Mouse (Mus musculus) hindbrain, embryonic 10.5 days (tissue): Measurements from ENCODE around the gene Armcx4. TPM values are rescaled to one million over a fixed set of nuclear protein-coding genes. Genes with fewer than 3 reads are reported as not detected.
"Not testable (repeated sequence)": the region's sequence is repeated elsewhere in the genome, so short reads cannot be mapped to it uniquely, and the experiment has no call there.

Source experiments
- DNase-seq: peaks from one replicate; pipeline ENCODE4 v3.0.0-alpha.2; 2017; ENCODE audit warnings: low spot score
- H3K27ac ChIP-seq: fragments of 300-500 bp; sonication (generic); 2 replicates; pipeline ENCODE4 v1.5.1; 2016; ENCODE audit warnings: mild to moderate bottlenecking, moderate library complexity
- H3K27me3 ChIP-seq: fragments of 300-500 bp; sonication (generic); 2 replicates; pipeline ENCODE4 v1.6.1; 2016; ENCODE audit warnings: mild to moderate bottlenecking; ENCODE audit not compliant: poor library complexity, insufficient read depth, severe bottlenecking
- H3K36me3 ChIP-seq: fragments of 300-500 bp; sonication (generic); 2 replicates; pipeline ENCODE4 v1.6.1; 2016; ENCODE audit warnings: mild to moderate bottlenecking, moderate library complexity
- H3K4me1 ChIP-seq: fragments of 300-500 bp; sonication (generic); replicated peaks from 2 replicates; pipeline ENCODE4 v1.6.1; 2016; ENCODE audit warnings: mild to moderate bottlenecking
- H3K4me3 ChIP-seq: fragments of 300-500 bp; sonication (generic); 2 replicates; pipeline ENCODE4 v1.5.1; 2016; ENCODE audit warnings: mild to moderate bottlenecking, moderate library complexity
- H3K9me3 ChIP-seq: fragments of 300-500 bp; sonication (generic); 2 replicates; pipeline ENCODE4 v1.6.1; 2016; ENCODE audit warnings: mild to moderate bottlenecking, moderate library complexity
- WGBS: fragments of 180-500 bp; shearing (Covaris S2); methylation state at CpG from one replicate; pipeline ENCODE4 v1.1.7; 2016; 5-methylcytosine and 5-hydroxymethylcytosine counted together
- polyA plus RNA-seq: library from polyadenylated mRNA; unstranded; fragments of >200 nt; fragmentation: Nextera tagmentation; extraction: Ambion mirVana; gene quantifications from 2 replicates; pipeline ENCODE4 v1.2.1, GENCODE M21; 2016

The Armcx4 gene
- polyA plus RNA-seq, 1 experiment from 2014 or later: 4.2 TPM

DNA sequence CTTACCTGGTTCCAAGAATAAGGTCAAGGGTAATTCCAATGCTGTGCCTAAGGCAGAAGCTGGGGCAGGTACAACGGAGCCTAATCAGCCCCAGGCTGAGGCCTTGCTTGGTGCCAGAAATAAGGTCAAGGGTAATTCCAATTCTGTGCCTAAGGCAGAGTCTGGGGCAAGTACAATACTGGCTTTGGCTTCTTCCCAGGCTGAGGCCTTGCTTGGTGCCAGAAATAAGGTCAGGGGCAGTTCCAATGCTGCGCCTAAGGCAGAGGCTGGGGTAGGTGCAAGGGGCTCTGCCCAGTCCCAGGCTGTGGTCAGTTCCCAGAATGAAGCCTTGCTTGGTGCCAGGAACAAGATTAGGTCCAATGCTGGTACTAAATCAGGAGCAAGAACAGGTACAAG is 5.2 kb downstream of the Armcx4 start:
- WGBS: 92% methylated on average over 2 of the region's 2 CpGs
- peaks cover 85% of the 10 kb centered on the region for H3K36me3 ChIP-seq

DNA sequence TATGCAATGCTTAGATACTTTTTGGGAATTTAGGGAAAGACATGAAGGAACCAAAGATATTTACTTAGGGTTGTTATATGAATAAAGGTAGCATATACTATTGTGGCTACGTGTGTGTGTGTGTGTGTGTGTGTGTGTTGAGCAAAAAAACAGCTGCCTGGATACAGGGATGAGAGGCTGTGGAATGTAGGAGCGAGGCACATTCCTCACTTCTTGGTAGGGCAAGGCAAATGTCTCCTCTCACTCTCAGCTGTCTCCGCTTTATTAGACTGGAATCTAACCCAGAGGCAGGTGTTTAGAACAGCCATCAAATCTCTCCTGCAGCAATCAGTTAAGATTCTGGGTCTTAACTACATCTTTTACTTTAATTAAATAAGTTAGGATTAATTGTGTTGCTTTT is 30.5 kb downstream of the Armcx4 start:
- Histone ChIP-seq H3K36me3 (peaks cover 17% of the 10 kb centered on the region), H3K4me3 (0 out of 2 replicates have a peak overlapping the region, but pooled peaks have one; percentile 59), H3K27me3 (peaks cover 30% of the 10 kb centered on the region), H3K4me1 (no peaks in the 10 kb centered on the region; the same call in 1 of the 2 replicates), H3K9me3 (no peaks in the 10 kb centered on the region), H3K27ac (peak overlapping the region; percentile 91; the same call in 1 of the 2 replicates)
- 19% methylated on average over 3 of the region's 3 CpGs for WGBS
- no peak for DNase-seq

More for the DNA sequence above, 5.2 kb downstream of the Armcx4 start:
- Histone ChIP-seq H3K4me3 (no peak overlapping the region), H3K9me3 (no peaks in the 10 kb centered on the region), H3K4me1 (peaks cover 5% of the 10 kb centered on the region), H3K27ac (no peak overlapping the region), H3K27me3 (peaks cover 42% of the 10 kb centered on the region)
- no peak for DNase-seq

DNA sequence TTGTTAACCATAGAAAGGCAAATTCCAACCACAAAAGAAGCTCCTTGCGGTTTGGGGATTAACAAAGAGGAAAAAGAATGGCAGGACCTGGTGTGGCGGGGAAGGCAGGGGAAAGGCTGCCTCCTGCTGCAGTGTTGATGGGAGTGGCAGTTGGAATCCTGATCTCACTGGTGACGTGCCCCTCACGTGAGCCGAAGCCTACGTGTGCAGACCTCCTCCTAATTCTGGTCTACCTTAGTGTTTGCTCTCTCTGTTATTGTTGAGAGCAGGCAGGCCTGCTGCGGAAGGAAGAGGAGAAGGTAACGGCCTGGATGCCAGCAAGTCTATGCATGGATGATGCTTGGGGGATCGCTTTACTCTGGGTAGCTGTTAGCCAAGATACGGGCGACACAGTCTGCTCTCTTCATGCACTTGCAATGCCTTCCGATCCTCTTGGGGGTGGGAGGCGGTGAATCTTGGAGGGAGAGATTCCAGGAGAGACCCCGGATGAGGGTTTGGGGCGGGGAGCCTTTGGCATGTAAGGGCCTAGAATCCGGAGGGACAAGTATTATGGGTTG is 31.5 kb downstream of the Armcx4 start, which contains the start of gene Armcx1:
TSS of gene Armcx1 (plus strand) at position 212 of the 557 bp plus-strand sequence.
- 17% methylated on average over 16 of the region's 16 CpGs for WGBS
- no peaks in the 10 kb centered on the region for H3K9me3 ChIP-seq
- H3K27ac ChIP-seq: peak within 1 kb of the TSS; percentile 91
- peaks cover 30% of the 10 kb centered on the region for H3K27me3 ChIP-seq
- H3K4me1 ChIP-seq: no peaks in the 10 kb centered on the region; the same call in 1 of the 2 replicates
- H3K36me3 ChIP-seq: peaks cover 17% of the 10 kb centered on the region
- H3K4me3 ChIP-seq: peak within 1 kb of the TSS; percentile 59
- peak; percentile 75 for DNase-seq

DNA sequence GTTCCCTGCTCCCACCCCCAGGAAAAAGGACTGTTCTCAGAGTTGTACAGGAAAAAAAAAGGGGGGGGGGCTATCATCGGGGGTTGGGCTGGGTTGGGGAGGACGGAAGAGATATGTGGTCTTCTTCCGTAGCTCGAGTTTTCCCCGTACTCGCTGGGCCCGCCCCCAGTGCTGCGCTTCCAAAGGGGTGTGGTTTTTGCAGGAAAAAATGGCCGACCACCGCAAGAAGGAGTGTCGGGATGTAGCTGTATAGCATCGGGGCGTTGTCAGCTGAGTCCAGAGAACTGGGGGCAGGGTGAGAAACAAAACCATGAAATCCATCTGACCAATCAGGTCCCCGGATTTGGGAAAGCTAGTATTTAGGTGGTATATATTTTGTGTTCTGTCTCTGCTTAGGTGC is 32.2 kb downstream of the Armcx4 start:
- peak; percentile 66 for DNase-seq
- no peaks in the 10 kb centered on the region for H3K9me3 ChIP-seq
- 28% methylated on average over 14 of the region's 14 CpGs for WGBS
- H3K27me3 ChIP-seq: peaks cover 30% of the 10 kb centered on the region
- peaks cover 17% of the 10 kb centered on the region for H3K36me3 ChIP-seq
- H3K4me3 ChIP-seq: peak overlapping the region; percentile 59
- peaks cover 1% of the 10 kb centered on the region; the same call in 1 of the 2 replicates for H3K4me1 ChIP-seq
- H3K27ac ChIP-seq: peak overlapping the region; percentile 91

DNA sequence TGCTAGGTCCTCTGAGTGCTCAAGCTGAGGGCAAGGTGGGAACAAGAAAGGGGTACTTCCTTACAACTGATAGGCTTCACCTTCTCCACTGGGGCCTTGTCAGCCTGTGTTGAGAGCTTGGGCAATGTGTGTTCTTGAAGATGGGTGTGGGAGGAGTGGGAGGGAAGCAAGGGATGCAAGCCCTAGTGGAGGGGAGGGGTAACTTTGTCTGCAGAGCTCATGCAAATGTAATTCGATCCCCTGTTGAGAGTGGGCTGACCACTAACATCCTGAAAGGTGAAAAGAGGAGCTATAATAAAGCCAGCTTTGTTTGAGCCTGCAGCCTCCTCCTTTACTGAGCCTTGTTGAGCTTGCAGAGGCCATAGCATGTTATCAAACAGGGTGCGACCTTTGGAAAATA is 37.4 kb downstream of the Armcx4 start:
- peaks cover 22% of the 10 kb centered on the region for H3K27me3 ChIP-seq
- not testable (repeated sequence) for H3K27ac ChIP-seq, DNase-seq, H3K4me3 ChIP-seq, H3K4me1 ChIP-seq, H3K9me3 ChIP-seq
- peaks cover 17% of the 10 kb centered on the region for H3K36me3 ChIP-seq
- WGBS: 40% methylated on average over 2 of the region's 2 CpGs

DNA sequence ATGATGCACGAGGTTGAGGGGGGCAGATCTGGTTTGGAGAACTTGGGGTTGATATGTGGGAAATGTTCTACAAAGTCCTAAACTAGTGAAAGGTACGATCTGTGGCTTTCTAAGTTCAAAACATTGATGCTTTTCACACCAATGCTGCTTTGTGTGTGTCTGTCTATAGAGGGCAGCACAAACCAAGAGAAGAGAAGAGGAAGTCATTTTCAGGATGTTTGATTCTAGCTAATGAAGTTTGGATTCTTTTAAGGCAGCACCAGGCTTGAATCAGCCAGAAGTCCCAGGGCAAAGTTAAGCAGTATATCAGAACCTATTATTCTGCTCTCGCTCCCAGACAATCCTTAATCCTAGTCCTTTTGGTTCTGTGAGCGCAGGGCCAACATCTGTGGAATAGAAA is 43.5 kb downstream of the Armcx4 start:
- DNase-seq: no peak
- Histone ChIP-seq H3K27me3 (peaks cover 46% of the 10 kb centered on the region), H3K4me3 (no peak overlapping the region), H3K4me1 (no peaks in the 10 kb centered on the region), H3K9me3 (no peaks in the 10 kb centered on the region), H3K27ac (no peak overlapping the region), H3K36me3 (no peaks in the 10 kb centered on the region)
- 59% methylated on average over 4 of the region's 4 CpGs for WGBS

DNA sequence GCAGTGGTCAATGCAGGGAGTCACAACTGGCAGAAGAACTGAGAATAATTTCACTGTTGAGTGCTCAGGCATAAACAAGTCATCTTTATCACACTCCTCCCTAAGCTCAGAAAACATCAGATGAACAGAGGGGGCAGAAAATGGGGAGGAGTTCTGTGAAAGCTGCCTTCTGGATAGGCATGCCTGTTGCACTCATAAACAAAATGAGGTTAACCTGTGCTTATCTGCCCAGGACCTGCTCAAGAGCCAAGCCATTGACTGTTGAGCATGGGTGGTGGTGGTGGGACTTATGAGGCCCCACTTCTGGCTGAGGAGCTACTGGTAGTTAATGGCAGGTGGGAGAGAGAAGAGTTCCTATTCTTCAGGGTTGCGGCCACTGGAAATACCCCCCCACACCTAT is 51.5 kb downstream of the Armcx4 start:
- no peak overlapping the region for H3K27ac ChIP-seq
- no peak for DNase-seq
- no peaks in the 10 kb centered on the region for H3K9me3 ChIP-seq
- H3K36me3 ChIP-seq: no peaks in the 10 kb centered on the region
- H3K4me3 ChIP-seq: no peak overlapping the region
- WGBS: 95% methylated on average over 1 of the region's 1 CpGs
- no peaks in the 10 kb centered on the region for H3K4me1 ChIP-seq
- peaks cover 38% of the 10 kb centered on the region for H3K27me3 ChIP-seq

DNA sequence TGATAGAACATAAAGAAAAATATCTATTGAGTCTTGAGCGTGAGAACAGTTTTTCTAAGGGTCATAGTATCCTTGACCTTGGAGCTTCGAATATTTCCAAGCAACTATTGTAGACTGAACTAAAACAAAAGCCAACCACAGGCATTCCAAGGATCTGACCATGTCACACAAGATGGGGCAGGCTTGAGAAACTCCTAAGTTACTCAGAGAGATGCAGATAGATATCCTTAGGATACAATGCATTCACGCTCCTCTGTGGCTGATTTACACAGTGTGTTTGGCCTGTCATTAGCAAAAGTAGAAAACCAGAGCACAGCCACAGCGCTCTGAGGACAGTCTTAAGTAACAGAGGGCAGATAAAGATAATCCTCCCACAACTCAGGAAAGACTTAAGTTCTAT is 52.8 kb downstream of the Armcx4 start:
- peaks cover 34% of the 10 kb centered on the region for H3K27me3 ChIP-seq

DNA sequence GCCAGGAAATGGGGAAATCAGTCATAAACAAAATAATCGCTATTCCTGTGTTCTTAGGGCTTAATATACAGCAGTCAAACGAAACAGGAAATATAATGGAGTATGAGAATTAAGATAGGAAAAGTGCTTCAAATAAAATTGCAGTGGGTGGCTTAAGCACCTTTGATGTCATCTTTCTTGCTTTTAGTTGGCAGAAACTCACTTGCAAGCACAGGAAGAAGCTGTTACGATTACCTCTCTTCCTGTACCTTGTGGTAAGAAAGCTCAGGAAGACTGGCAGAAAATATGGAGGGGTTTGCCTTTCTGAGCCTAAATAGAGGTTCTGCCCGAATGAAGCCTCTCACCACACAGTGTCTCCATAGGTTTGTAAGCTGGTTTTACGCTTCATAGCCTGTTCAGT is 55.5 kb downstream of the Armcx4 start:
- Histone ChIP-seq H3K4me1 (no peaks in the 10 kb centered on the region), H3K9me3 (no peaks in the 10 kb centered on the region), H3K4me3 (no peak overlapping the region), H3K36me3 (no peaks in the 10 kb centered on the region), H3K27me3 (peaks cover 42% of the 10 kb centered on the region), H3K27ac (no peak overlapping the region)
- WGBS: 79% methylated on average over 5 of the region's 5 CpGs
- no peak for DNase-seq

More for the DNA sequence above, 52.8 kb downstream of the Armcx4 start:
- H3K36me3 ChIP-seq: no peaks in the 10 kb centered on the region
- WGBS: 70% methylated on average over 4 of the region's 4 CpGs
- H3K27ac ChIP-seq: no peak overlapping the region
- H3K4me3 ChIP-seq: no peak overlapping the region
- no peaks in the 10 kb centered on the region for H3K4me1 ChIP-seq
- no peak for DNase-seq
- H3K9me3 ChIP-seq: no peaks in the 10 kb centered on the region

Other genes with a start within 250 kb of the Armcx4 start
- not detected in 2 replicates for gene Taf7l, start 210.0 kb upstream of the Armcx4 start, polyA plus RNA-seq
- gene Timm8a1, start 144.7 kb upstream of the Armcx4 start, polyA plus RNA-seq: 70.6 and 100 TPM in 2 replicates
- gene Btk, start 102.9 kb upstream of the Armcx4 start, polyA plus RNA-seq: 1.2 and 2.2 TPM in 2 replicates
- gene Rpl36a, start 100.9 kb upstream of the Armcx4 start, polyA plus RNA-seq: 271 and 325 TPM in 2 replicates
- 4.9 and 6.2 TPM in 2 replicates for gene Gla, start 85.4 kb upstream of the Armcx4 start, polyA plus RNA-seq
- 164 and 210 TPM in 2 replicates for gene Hnrnph2, start 85.3 kb upstream of the Armcx4 start, polyA plus RNA-seq
- 41.8 and 47.0 TPM in 2 replicates for gene Armcx1, start 31.4 kb downstream of the Armcx4 start, polyA plus RNA-seq
- gene Armcx6, start 64.9 kb downstream of the Armcx4 start, polyA plus RNA-seq: 15.7 and 16.1 TPM in 2 replicates
- gene Armcx3, start 70.1 kb downstream of the Armcx4 start, polyA plus RNA-seq: 47.7 and 57.1 TPM in 2 replicates
- gene Armcx2, start 122.7 kb downstream of the Armcx4 start, polyA plus RNA-seq: 79.2 and 86.4 TPM in 2 replicates